Mouse (Mus musculus) spleen, postnatal 10 days (tissue): Measurements from ENCODE around the gene Zdhhc1.

Experiments
- DNase-seq, 2 experiments: peaks; one replicate each; pipeline ENCODE4 v3.0.0; 2021 to 2022; ENCODE audit warnings: low spot score in 2 of 2

Zdhhc1 gene

GRCm38 (mm10) chr8:105517346-105517745 is 20.6 kb upstream of the Zdhhc1 start:
- DNase-seq: no peak

DNA sequence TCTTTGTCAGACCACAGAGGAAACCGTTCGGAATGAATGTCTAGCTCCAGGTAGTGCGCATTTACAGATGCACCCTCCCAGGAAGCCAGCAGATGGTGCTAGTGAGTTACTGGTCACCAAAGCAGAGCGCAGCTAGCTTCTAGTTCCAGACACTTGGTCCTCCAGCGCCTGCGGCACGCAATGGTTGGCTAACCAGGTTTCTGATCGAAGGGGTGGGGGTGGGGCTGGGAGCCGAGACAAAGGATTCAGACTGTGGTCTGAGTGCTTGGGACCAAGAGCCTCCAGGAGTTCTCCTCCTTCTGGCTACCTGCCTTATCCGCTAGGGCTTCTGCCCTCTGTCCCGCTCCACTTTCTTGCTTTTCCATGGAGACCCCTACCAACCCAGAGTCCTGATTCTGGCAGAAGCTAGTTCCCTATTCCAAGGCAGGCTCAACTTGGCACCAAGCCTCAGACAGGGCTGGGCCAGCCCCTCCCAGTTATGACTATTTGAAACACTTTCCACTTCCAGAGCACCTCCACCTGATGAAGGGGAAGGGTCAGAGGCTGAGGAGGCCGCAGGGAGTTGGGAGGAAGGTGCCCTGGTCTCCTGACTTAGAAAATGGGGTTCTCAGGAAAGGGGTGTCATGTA is 19.4 kb upstream of the Zdhhc1 start:
- DNase-seq: peak; percentile 63 to 80

GRCm38 (mm10) chr8:105514656-105515055 is 18.0 kb upstream of the Zdhhc1 start:
- DNase-seq: no peak

- no peak for DNase-seq
Observed at GRCm38 (mm10) chr8:105514194-105514593, 17.5 kb upstream of the Zdhhc1 start.

DNA sequence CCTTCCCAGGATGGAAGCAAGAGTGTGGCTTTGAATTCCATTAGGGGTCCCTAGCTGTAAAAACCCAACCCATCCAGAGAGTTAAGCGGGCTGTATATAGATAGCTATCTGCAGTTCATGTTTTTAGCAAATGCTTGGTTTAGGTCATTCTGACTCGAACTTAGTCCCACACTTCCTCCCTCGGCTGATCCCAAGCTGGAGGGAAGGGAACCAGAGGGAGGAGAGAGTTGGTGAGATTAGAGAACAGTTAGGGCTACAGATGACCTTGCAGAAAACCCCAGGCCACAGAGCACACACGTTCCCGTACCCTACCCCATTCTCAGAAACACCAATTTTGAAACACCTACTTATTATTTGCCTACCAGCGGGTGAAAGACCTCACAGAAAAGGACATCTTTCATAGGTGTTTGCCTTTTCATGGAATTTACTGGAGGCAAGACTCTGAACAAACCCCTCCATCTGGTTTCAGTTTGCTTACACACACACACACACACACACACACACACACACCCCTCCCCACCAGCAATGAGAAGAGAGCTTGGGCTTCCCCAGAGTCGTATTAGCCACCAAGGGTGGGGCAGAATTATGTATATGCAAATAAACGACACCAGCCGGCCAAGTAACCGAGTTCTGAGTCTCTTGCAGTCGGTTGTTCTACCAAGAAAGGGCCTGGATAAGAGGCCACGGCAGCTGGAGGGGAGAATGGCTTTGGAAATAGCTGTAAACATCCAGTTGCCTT is 13.5 kb upstream of the Zdhhc1 start:
- no peak for DNase-seq

GRCm38 (mm10) chr8:105508758-105509157 is 12.1 kb upstream of the Zdhhc1 start:
- DNase-seq: no peak

DNA sequence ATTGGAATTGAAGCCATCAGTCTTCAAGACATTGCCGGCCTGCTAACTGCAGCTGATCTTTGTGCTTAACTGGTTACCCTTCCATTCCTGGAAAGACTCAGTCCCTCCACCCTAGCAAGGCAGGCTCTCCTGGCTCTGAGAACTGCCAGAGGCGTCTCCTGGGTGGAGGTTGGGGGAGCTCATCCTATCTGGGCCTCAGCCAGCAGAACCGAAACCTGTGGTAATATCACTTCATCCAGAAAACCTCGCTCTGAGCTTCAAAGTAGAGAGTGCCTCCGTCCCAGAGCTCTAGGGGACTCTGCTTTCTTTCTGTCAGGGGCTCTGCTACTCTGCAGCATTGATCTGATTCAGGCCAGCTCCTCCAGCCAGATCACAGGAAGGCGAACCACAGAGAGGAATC is 10.3 kb upstream of the Zdhhc1 start:
- no peak for DNase-seq

DNA sequence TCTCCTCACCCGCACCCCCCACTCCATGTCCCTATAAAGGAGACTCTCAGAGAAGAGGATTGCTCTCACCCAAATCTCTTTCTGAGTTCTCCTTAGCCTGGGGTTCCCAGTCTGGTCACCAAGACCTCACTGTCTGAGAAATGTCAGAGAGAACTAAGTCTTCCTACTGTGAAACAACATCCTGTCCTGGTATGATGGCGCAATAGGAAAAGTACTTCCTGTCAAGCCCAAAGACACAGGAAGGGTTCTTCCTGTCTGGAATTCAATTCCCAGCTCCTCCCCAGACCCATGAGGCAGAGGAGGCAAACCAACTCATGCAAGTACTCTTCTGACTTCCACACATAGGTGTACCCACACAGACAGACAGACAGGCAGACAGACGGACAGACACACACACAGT is 7.9 kb upstream of the Zdhhc1 start:
- no peak for DNase-seq

DNA sequence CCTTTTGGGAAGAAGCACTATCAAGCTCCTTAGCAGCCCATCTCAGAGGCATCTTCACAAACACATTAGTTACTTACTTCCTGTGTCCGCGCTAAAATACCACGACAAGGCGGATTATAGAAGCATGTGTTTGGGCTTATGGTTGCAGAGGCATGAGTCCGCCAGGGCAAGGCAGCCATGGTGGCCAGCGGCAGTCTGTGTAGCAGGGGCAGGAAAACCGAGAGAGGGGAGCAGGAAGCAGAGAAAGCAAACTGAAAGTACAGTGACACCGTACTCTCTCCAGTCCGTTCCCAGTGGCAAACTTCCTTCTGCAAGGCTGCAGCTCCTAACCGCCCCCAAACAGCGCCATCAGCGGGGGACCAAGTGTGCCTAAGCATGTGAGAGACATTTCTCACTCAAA is 3.1 kb upstream of the Zdhhc1 start:
- peak in 1 of 2 experiments; percentile 6 for DNase-seq

DNA sequence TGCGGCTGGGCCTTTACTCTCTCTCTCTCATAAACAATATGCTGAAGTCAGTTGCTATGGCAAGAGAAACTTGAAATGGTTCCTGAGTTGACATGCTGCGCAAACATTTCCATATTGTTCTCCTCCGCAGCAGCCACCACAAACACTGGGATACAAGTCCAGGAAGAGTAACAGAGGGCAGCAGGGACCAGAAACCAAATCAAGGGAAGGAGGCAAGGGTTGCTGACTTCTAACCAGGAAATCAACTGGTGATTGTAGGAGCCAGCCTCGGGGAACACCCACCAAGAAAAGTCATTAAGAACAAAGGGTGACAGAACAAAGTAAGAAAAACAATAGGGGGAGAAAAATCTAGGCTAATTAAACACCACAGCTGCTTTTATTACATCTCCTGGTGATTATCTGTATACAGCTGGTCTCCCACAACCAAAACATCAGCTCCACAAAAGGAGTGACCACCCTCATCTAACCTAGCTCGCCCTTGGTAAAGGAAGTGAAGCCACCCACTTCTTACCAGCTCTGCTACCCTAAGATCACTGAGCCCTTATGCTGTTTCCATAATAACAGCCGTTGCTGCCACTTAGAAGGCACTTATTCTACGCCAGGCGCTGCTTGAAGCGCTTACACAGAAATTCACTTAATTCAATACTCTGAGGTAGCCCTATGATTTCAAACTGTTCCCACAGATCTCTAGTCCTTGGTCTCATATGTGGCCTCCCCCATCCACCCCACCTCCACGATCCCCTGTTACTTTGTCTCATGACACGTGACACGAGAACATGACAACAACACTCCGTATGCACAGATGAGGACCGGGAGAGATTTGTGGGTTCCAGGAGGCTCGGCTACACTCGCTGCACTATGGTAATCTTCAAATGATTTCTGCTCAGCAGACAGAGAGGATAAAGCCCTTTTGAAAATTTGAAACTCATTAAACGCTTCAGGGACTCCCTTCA is 1.1 kb downstream of the Zdhhc1 start:
- DNase-seq: peak in 1 of 2 experiments; percentile 2

DNA sequence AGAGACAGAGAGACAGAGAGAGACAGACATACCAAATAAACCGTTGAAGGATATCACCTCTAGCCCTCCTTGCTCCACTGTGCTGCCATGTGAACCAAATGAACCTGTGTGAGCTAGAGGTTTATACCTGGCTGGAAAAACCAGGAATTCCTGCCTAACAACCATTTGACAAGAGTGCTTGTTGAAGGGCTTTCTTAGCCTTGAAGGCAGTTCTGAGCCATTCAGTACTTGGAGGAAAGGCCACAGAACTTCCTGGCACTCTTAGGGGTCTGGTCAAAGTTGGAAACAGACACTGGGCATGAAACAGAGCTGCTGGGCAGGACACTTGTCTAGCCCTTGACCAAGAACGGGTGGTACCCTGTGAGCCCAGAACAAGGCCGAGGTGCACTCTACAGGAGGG is 2.1 kb downstream of the Zdhhc1 start:
- no peak for DNase-seq

GRCm38 (mm10) chr8:105493495-105493894 is 3.2 kb downstream of the Zdhhc1 start:
- no peak for DNase-seq

DNA sequence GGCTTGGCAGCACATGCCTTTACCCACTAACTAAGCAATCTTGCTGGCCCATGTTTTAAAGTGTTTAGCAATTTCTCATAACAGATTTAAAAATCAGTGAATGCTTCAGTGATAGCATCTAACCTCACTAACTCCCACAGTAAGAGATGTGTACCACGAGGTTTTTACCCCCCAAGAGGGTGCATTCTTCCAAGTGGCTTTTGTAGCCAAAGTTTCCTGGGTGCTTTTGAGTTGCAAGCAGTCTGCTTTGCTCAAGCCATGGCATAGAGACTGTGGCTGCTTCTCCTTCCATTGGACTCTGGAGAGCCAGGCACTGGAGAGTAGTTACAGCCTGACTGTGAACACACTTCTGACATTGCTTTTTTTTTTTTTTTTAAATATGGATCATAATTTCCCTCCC is 7.4 kb downstream of the Zdhhc1 start:
- no peak for DNase-seq

- DNase-seq: peak in 1 of 2 experiments; percentile 1
Observed at GRCm38 (mm10) chr8:105488082-105488481, 8.6 kb downstream of the Zdhhc1 start.

GRCm38 (mm10) chr8:105484392-105484791 is 12.3 kb downstream of the Zdhhc1 start:
- DNase-seq: peak in 1 of 2 experiments; percentile 62

DNA sequence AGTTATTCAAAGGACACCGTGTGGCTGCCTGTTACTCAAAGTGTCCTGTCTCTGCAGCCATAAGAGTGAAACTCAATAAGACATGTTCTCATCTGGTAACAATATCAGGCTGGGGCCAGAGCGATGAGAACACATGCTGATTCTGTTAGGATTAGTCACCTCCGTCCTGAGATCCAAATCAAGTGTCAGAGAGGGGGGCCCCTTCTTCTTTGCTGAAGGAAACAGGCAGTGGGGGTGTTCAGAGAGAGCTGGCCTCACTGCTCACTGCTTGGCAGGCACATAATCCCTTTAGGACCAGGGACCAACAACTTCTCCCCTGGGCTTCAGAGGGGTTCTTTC is 12.7 kb downstream of the Zdhhc1 start:
- no peak for DNase-seq

GRCm38 (mm10) chr8:105483212-105484029 is 13.3 kb downstream of the Zdhhc1 start:
- no peak for DNase-seq

DNA sequence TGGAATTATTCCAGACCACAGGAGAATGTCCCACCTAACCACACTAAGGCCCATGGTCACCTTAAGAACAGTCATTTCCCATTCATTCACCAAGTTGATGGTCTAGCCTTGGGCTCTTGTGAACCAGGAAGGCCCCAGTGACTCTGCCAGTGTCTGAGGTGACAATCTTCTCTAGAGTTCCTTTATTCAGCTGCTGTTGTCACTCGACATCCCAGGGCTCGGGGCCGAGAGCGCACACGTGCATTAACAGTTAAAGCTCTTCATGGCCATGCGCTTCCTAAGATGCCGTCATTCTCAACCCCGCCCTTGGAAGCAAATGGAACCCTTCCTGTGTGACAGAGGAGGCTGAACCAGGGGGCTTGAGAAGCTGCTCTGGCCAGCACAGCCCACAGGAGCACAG is 14.6 kb downstream of the Zdhhc1 start:
- no peak for DNase-seq

DNA sequence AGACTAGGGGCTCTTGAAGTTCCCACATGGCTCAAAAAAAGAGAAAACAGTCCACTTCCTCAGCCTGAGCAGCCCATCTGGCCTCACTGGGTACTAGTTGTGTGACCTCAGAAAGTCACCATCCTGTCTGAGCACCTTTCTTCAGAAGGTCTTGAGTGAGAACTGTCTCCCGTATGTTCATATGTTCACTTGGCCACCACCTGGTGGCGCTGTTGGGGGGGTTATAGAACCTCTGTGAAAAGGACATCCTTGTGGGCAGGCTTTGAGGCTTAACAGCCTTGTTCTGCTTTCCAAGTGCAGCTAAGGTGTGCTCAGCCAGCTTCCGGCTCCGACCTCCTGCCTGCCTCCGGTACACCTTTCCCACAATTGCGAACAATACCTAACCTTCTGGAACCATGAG is 15.2 kb downstream of the Zdhhc1 start:
- peak in 1 of 2 experiments; percentile 73 for DNase-seq

- DNase-seq: no peak
Observed at GRCm38 (mm10) chr8:105481013-105481412, 15.7 kb downstream of the Zdhhc1 start.

DNA sequence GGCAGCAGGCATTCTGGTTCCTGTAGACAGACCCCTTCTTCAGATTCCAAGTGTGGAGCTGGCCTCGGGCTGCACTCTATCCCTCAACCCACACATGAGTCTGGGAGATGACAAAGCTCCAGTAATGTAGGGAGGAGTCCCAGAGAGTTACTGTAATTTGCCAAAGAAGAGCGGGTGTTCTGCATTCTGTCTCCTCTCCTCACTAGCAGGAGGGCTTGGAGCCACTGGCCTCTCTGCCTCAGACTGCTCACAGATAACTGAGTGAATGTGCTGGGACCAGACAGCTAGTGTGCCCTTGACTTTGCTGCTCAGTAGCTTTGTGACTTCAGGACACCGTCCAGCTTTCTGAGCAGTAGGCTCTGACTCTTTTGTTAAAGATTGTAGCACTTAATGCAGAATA is 18.9 kb downstream of the Zdhhc1 start:
- no peak for DNase-seq
